Mouse (Mus musculus): ENCODE results near the gene Tbx15. TPM values are rescaled to one million over a fixed set of nuclear protein-coding genes. Genes with fewer than 3 reads are reported as not detected.
"Not testable (repeated sequence)": the region's sequence is repeated elsewhere in the genome, so short reads cannot be mapped to it uniquely, and the experiment has no call there.

The Tbx15 gene
- total RNA-seq, 2 experiments from 2014 or later = 0.17 to 0.49 TPM

GRCm38 (mm10) chr3:99266752-99267303 lies 26.6 kb downstream of the Tbx15 start:
- DNase-seq = no peak

GRCm38 (mm10) chr3:99277973-99278580 lies 37.9 kb downstream of the Tbx15 start:
- no peak for DNase-seq

- no peak for DNase-seq
Observed at GRCm38 (mm10) chr3:99279718-99280117, 39.5 kb downstream of the Tbx15 start.

DNA sequence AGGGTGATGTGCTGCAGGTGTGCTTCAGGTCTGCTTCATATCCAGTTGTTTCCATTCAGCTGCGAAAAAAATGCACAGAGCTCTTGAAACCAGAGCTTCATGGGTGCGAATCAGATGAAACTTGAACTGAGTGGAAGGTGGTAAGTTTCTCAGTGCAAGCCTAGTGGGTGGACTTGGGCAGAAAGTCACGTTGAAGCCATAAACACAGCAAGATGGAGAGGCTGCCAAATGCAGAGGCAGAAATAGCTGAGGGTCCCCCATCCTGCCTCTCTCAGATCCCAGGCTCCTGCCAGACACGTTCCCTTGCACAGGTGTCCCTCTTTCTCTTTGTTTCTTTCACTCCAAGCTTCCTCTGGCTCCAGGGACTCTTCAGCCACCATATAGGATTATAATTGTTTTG lies 41.3 kb downstream of the Tbx15 start:
- DNase-seq = no peak

- DNase-seq = peak; percentile 5 to 6
Observed at GRCm38 (mm10) chr3:99288302-99288701, 48.1 kb downstream of the Tbx15 start.

DNA sequence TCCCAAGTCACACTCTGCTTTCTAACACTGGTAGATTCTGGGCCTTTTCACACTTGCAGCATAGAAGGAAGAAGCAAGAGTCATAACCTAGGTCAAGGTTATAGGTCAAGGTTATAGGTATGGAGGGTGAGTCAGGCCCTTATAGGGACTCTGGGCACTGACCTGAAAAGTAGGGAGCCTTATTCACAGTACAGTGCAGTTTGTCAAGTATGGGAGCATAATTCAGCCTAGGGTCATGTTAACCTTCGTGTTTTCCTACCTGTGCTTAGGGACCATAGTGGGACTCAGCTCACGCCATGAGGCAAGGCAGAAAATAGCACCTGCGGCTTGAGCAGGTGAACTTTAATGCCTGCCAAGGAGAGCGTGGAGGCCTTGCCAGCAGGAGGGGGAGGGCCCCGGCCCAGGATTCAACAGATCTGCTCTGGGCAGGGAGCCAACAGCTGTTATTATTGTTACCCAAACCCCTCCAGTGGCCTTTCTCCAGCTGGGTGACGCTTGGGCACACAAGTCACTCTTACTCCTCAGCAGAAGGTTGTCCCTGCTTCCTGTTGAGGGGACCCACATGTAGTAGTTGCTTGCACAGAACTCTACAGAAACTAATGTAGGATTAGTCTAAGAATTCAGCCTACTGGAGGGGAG lies 50.0 kb downstream of the Tbx15 start:
- DNase-seq = peak; percentile 8 to 22

- no peak for DNase-seq
Observed at GRCm38 (mm10) chr3:99290878-99291277, 50.7 kb downstream of the Tbx15 start.

- no peak for DNase-seq
Observed at GRCm38 (mm10) chr3:99291386-99291785, 51.2 kb downstream of the Tbx15 start.

DNA sequence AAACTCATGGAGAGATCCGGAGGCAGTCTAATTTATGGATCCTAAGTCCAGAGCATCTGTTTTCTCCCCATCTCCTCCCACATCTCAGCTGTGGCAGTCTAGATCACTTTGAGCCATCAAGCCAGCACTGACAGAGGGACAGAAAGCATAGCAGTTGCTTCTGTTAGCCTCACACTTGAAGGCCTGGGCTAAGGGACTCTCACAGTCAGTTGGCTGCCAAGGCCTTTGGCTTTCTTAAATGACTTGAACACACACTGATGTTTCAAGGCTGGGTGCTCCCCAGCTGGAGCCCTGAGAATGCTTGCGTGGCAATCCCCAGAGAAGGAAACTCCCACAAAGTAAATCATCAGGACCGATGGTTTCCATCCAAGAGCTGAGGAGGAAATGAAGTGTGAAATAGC lies 52.4 kb downstream of the Tbx15 start:
- no peak for DNase-seq

- DNase-seq = not testable (repeated sequence)
Observed at GRCm38 (mm10) chr3:99294209-99294608, 54.0 kb downstream of the Tbx15 start.

DNA sequence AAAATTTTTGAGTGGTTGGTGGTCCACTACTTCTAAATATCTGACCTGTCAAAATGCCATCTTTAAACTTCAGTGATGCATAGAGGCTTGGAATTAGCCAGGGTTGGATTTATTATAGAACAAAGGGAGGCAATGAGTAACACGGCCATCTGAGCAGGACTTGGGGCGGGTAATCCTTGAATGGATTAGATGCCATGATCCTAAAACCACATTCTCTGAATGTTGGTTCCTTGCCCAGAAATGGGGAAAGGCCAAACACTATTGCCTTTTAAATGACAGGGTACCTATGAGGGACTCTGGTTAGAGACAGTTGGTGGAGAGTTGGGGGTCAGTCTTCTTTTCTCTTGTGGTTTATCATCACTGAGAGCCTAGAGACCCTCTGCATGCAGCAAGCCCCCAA lies 55.1 kb downstream of the Tbx15 start:
- DNase-seq = no peak

DNA sequence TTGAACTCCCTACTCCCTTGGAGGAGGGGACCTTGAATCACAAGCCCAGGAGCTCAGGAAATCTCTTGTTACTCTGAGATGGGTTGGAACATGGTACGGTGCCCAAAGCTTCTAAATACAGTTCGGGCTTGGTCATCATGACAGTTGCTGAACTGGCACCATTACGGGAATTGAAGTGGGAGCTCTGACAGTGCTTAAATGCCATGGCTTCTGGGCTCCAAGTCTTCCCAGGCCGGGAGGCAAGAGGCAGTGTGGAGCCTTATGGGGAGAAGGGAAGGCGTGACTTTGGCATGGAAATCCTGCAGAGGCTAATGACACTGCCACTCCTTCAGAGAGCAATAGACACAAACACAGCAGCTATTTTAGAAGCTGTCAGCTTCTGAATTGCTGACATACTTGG lies 56.0 kb downstream of the Tbx15 start:
- DNase-seq = no peak

- DNase-seq = no peak
Observed at GRCm38 (mm10) chr3:99300846-99301245, 60.7 kb downstream of the Tbx15 start.

DNA sequence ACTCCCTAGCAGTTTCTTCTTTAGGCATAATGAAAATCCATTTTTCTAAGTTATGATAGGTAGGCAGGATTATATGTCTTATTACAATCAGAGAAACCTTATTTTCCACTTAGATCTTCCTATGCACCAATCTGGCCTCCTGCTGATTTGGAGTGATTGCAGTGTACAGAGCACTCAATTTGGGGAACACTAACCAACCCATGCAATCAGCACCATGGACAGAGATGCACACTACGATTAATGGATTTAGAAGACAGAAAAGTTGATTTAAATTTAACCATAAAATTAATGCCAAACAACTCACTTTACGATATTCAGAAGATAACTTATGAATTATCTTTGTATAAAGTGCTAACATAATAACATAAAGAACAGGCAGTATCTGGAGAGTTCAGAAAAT lies 70.7 kb downstream of the Tbx15 start:
- DNase-seq = peak; percentile 5 to 47

GRCm38 (mm10) chr3:99311943-99312635 lies 71.9 kb downstream of the Tbx15 start:
- DNase-seq = no peak

DNA sequence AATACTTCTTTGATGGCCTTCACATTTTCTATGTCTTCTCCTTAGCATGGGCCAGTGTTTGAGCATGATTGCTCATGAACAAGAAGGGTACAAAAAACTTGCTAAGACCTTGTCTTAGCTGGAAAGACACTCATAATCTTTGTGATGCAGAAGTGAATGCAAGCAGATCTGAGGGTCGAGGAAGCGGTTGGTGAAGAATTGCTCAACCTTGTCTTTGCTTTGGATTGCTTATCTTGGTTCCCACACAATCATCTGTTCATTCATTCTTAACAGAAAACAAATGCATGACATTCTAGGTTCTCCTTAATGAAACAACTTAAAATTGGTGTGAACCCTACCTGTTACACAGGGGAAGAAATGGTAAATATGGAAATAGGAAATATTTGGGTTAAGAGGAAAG lies 82.2 kb downstream of the Tbx15 start:
- DNase-seq = no peak

DNA sequence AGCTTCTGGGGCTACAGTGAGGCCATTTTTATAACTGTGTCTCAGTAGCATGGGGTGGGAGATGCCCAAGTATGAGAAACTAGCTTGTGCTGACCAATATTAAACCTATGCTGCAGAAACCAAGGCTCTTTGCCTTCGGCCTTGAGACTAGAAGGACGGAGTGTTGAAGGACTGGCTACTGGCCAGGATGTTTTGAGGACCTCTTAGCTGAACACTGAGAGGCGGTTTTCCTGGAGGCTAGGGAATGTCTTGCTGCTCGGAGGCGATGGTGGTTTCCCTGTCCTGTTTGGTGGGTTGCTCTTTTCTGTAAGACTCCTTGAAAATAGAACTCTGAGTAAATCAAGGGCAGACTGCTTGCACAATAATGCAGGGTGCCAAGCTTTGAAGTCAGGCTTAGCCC lies 89.1 kb downstream of the Tbx15 start:
- peak; percentile 59 to 60 for DNase-seq

GRCm38 (mm10) chr3:99331086-99331485 lies 90.9 kb downstream of the Tbx15 start:
- no peak for DNase-seq

GRCm38 (mm10) chr3:99336866-99337265 lies 96.7 kb downstream of the Tbx15 start:
- no peak for DNase-seq

DNA sequence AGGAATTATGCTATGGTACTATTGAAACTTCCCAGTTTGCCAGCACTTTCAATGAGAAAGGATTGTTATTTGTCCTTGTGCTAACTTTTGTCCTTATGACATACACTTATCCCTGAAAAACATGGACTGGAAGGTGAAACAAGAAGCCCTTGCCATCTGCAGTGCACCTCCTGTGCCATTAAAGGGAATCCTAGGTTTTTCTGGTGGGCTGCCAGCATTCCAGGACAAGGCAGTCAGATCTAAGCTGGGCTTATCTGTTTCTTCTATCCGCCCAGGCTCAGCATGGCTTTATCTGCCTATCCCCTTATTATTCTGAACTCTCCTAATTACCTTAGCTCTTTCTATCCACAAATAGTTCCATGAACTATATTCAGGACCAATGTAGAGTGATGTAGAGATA lies 98.6 kb downstream of the Tbx15 start:
- no peak for DNase-seq

GRCm38 (mm10) chr3:99340021-99340420 lies 99.8 kb downstream of the Tbx15 start:
- DNase-seq = peak; percentile 31 to 36

DNA sequence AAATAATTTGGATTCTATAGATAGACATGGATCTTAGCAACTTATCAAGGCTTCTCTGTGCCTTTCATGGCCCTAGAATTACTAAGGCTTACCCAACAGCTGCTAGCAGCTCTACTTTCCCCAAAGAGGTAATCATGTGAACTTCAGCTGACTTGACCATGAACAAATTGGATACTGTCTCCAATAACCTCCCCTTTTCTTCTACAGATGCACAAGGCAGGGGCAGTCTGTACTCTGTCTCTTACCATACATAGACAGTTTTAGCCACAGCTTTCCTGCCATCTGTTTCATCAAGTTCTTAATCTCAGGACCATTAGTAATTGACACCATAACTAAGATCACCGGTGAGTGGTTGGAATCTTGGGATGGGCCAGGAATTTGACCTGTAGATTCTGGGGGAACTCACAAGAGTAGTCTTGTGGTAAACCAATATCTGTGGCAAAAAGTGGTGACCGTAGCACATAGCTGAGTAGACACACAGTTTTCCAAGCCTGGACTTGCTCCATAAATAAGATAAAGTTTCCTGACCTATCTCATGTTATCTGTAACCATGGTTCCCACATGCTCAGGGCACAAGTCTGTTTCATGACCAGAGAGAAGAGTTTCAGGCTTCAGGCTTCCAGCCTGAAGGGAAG lies 139.6 kb downstream of the Tbx15 start:
- no peak for DNase-seq

GRCm38 (mm10) chr3:99387127-99387526 lies 146.9 kb downstream of the Tbx15 start:
- no peak for DNase-seq
